Mouse (Mus musculus): ENCODE measurements around the gene Kcnj9.

DNA sequence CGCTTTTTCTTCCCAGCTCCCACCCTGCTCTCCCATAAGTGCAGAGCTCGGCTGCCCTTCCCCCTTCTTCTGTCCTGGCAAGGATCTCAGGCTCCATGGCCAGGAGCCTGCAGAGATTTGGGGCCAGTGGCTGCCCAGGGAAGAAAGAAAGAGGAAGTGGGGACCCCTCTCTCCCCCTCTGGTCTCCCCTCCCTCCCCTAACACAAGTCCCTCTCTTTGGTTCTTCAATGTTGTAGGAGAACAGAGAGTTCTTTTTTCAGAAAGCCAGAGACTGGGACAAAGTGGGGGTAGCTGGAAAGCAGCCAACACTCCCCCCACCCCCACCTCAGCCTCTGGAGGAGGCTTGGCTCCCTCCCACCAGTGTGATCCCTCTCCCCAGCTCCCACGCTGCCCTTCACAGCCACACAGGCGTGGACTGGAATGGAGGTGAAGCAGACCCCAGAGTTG is 33.3 kb downstream of the Kcnj9 start:
- no peak for TF ChIP-seq POLR2A (IDR thresholded peaks at IDR 0.05; ENCODE audit: insufficient read length, low read depth)
- no peak for TF ChIP-seq TCF12 (IDR thresholded peaks at IDR 0.05; ENCODE audit: insufficient read depth, poor library complexity, severe bottlenecking)
- TF ChIP-seq USF1 (IDR thresholded peaks at IDR 0.05; ENCODE audit: low read depth): no peak
- no peak for TF ChIP-seq MYOG (IDR thresholded peaks at IDR 0.05; ENCODE audit: control insufficient read depth in 1 of 3, insufficient read depth in 1 of 3, insufficient read length in 2 of 3, low read depth in 2 of 3)
- no peak for TF ChIP-seq SRF (IDR thresholded peaks at IDR 0.05; ENCODE audit: control insufficient read depth, insufficient read length, low read depth)
- no peak for TF ChIP-seq MAX (IDR thresholded peaks at IDR 0.05; ENCODE audit: low read depth)
- TF ChIP-seq TCF3 (IDR thresholded peaks at IDR 0.05; ENCODE audit: insufficient read length, low read depth): no peak
- TF ChIP-seq MYOD1 (IDR thresholded peaks at IDR 0.05; ENCODE audit: control insufficient read depth in 1 of 3, insufficient read length in 2 of 3, low read depth in 2 of 3): no peak
- no peak for TF ChIP-seq E2F4 (IDR thresholded peaks at IDR 0.05; ENCODE audit: insufficient read depth)
- TF ChIP-seq CEBPB (IDR thresholded peaks at IDR 0.05; ENCODE audit: insufficient read depth, poor library complexity, severe bottlenecking): no peak
- TF ChIP-seq REST (IDR thresholded peaks at IDR 0.05; ENCODE audit: insufficient read depth, insufficient read length): no peak

All from myocyte (in vitro differentiated cells).